Mouse (Mus musculus): Measurements from ENCODE around the gene Enpp3.
"Not testable (repeated sequence)": the region's sequence is repeated elsewhere in the genome, so short reads cannot be mapped to it uniquely, and the experiment has no call there.

The Enpp3 gene

DNA sequence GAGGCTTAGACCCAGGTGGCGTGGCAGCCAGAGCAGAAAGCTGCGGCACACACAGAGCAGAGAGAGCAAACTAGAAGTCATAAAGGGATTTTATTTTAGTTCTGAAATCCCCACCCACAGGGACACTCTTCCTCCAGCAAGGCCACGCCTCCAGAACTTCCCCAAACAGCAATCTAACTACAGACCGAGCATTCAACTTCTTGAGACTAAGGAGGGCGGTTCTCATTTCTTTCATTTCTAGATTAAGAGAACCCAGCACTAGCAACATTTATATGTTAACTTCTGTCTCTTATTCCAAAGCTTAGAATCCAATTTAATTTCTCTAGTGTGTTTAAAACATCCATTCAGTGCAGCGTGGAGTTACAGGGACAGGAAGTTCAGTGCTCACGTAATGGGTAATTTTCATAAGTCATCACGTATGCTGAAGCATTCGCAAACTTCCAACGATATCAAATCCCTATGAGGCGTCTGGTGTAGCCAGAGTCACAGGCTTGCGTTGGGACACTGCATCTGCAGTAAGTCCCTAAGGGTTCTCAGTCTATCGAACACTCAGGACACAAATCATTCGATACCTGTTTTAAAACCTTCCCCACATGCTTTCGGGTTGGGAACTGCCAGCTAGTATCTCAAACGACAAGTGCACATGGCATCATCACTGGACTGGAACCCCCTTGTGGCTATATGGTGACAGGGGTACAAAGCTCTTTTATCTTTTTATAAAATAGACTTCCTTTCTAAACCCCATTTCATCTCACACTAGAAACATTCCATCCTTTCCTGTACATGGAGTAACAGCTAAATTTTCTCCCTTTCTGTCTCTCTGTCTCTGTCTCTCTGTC, 18.7 kb downstream of the Enpp3 start:
- in situ Hi-C loops (cut with MboI; ENCODE audit: unreplicated experiment in 2 of 2): no loop called here

- in situ Hi-C loops (cut with MboI; ENCODE audit: unreplicated experiment in 2 of 2): no loop called here
Measured at GRCm38 (mm10) chr10:24823265-24823664, 19.4 kb downstream of the Enpp3 start.

GRCm38 (mm10) chr10:24822842-24823241, 19.8 kb downstream of the Enpp3 start:
- in situ Hi-C loops (cut with MboI; ENCODE audit: unreplicated experiment in 2 of 2): no loop called here

GRCm38 (mm10) chr10:24821990-24822676, 20.5 kb downstream of the Enpp3 start:
- in situ Hi-C loops (cut with MboI; ENCODE audit: unreplicated experiment in 2 of 2): no loop called here

- in situ Hi-C loops (cut with MboI; ENCODE audit: unreplicated experiment in 2 of 2): no loop called here
Measured at GRCm38 (mm10) chr10:24819526-24819925, 23.1 kb downstream of the Enpp3 start.

DNA sequence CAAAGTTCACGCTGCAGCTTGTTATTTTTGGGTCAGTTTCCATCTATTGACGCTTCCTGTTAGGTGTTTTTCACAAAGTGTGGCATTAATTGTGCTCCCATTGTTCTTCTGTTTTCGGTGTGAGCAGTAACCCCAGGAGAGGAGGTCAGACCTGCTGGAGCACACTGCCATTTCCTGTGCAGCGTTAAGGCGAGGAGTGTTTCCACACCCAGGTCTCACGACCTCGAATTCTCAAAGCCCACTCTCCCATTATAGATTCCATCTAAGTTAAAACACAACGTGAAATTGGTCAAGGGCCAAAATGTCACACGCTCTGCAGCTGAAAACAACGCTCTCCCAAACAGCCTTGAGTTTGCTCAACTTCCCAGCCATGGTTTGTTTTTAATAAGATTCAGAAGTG, 32.0 kb downstream of the Enpp3 start:
- in situ Hi-C loops (cut with MboI; ENCODE audit: unreplicated experiment in 2 of 2): no loop called here

GRCm38 (mm10) chr10:24806756-24807155, 35.9 kb downstream of the Enpp3 start:
- in situ Hi-C loops (cut with MboI; ENCODE audit: unreplicated experiment in 2 of 2): no loop called here

DNA sequence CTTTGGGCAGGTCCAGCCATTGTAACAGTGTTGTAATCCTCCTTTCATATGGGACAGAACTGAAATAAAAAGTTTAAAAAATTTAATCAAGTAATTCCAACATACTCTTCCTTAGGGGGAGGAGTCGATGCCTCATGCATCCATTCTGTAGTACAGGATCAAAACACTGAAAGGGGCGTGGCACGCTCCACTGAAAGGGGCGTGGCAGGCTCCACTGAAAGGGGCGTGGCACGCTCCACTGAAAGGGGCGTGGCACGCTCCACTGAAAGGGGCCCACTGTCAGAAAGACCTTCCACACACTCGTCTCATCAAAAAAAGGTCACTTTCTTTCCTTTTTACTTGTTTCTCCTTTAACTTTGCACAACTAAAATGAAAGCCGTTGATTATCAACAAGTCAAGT, 36.7 kb downstream of the Enpp3 start:
- in situ Hi-C loops (cut with MboI; ENCODE audit: unreplicated experiment in 2 of 2): no loop called here

- in situ Hi-C loops (cut with MboI; ENCODE audit: unreplicated experiment in 2 of 2): no loop called here
Measured at GRCm38 (mm10) chr10:24805173-24805572, 37.5 kb downstream of the Enpp3 start.

- in situ Hi-C loops (cut with MboI; ENCODE audit: unreplicated experiment in 2 of 2): not testable (repeated sequence)
Measured at GRCm38 (mm10) chr10:24802742-24803244, 39.8 kb downstream of the Enpp3 start.

DNA sequence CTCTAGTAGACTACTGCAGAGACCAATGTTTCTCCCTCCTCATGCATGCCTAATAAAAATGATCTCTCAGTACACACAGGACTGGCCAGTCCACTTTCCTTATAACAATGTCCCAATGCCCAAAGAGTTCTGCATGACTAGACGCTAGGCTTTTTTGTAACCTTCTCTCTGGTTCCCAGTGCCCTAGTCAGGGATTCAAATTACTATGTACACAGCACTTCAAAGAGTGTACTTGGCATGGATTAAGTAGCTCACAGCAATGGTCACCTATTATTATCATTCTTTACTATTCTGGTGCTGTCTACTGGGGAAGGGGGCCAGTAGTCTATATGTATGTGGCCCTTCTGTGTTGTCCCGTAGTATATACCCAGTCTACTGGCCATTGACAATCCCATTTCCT, 40.8 kb downstream of the Enpp3 start:
- in situ Hi-C loops (cut with MboI; ENCODE audit: unreplicated experiment in 2 of 2): no loop called here

GRCm38 (mm10) chr10:24797246-24797645, 45.4 kb downstream of the Enpp3 start:
- in situ Hi-C loops (cut with MboI; ENCODE audit: unreplicated experiment in 2 of 2): no loop called here

- in situ Hi-C loops (cut with MboI; ENCODE audit: unreplicated experiment in 2 of 2): no loop called here
Measured at GRCm38 (mm10) chr10:24792756-24793155, 49.9 kb downstream of the Enpp3 start.

- in situ Hi-C loops (cut with MboI; ENCODE audit: unreplicated experiment in 2 of 2): no loop called here
Measured at GRCm38 (mm10) chr10:24789747-24790545, 52.7 kb downstream of the Enpp3 start.

GRCm38 (mm10) chr10:24785345-24785744, 57.3 kb downstream of the Enpp3 start:
- in situ Hi-C loops (cut with MboI; ENCODE audit: unreplicated experiment in 2 of 2): no loop called here

DNA sequence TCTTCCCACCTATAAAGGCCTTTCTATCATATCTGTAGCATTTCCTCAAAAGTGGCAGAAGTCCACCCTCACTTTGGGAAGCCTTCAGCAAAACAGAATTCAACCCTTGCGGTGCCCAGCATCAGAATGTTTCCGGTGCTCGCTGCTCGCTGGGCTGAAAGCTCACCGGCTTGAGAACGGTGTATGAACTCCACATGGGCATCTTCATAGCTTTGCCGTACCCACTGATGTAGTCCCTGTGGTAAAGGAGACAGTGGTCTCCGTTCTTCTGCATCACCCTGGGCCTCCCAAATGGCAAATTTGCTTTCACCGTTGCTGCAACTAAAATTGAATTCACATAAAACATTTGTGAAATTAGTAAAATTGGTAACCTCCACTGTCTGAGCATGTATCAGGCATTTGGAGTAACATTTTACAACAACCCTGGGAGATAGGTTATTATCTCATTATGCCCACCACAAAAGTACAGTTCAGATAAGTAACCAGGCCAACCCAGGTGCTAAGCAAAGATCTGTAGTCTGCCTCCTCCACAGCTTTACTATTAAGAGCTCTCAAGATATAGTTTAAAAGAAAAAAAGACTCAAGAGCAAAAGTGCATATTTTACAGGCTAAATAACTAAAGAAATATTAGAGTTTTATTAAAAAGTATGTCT, 57.9 kb downstream of the Enpp3 start:
- in situ Hi-C loops (cut with MboI; ENCODE audit: unreplicated experiment in 2 of 2): no loop called here

DNA sequence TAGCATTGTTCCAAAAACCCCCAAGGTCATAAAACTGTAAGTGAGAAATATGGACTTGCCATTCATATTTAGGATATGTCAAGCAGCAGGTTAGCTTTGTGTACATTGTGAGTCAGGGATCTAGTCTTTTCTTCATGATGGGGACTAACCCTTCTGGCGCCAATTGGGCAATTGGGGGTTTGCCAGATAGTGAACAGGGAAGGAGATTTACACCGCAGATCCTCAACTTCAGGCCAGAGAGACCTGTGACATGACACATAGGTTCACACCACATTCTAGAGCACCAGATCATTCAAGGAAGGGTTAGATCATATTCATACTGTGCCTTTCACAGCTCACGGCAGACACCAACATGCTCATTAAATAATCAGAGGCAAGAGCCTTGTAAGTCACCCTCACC, 58.7 kb downstream of the Enpp3 start:
- in situ Hi-C loops (cut with MboI; ENCODE audit: unreplicated experiment in 2 of 2): no loop called here

DNA sequence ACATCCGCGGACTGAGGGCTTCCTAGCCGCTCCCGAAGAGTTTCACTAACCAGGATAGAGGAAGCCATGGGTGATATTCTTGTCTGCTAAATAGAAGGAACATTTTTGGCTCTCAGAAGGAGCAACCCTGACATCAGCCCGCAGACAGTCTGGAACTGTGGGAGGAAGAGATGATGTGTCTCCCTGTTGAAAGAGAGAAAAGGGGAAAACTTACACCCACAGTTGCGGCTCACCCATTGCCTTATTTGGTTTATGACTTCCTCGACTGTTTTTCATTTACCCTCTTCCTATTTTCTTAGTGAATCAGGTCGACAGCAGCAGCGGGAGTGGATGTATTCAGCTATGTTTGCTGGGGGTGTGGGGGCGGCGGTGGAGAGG, 64.0 kb downstream of the Enpp3 start:
- in situ Hi-C loops (cut with MboI; ENCODE audit: unreplicated experiment in 2 of 2): no loop called here

GRCm38 (mm10) chr10:24777916-24778642, 64.5 kb downstream of the Enpp3 start:
- in situ Hi-C loops (cut with MboI; ENCODE audit: unreplicated experiment in 2 of 2): no loop called here

DNA sequence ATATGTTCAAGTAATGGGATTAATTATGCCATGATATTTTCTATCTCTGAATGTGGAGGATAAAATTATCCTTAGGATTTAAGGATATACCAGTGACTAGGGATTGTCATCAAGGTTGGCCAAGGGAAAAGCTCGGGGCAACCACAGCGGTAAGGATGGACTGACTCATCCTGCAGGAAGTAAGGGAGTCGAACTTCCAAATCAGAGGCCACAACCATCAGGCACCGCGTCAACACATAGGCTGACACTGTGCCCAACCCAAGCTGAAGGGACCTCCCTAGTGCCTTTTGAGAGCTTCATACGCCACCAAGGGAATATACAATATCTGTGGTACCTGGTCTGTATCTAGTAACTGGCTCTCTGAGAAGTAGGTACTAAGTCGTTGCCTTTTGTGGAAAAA, 73.1 kb downstream of the Enpp3 start:
- in situ Hi-C loops (cut with MboI; ENCODE audit: unreplicated experiment in 2 of 2): no loop called here
